Mouse (Mus musculus) intestine, postnatal 0 days (tissue): ENCODE measurements around the gene Cnih3. TPM values are rescaled to one million over a fixed set of nuclear protein-coding genes. Genes with fewer than 3 reads are reported as not detected.

Experiments
- ATAC-seq: fragments of 200-750 bp; cut with Nextera tagmentation; 2 replicates; pipeline ENCODE4 v1.8.0; 2017; ENCODE audit warnings: mild to moderate bottlenecking, moderate TSS enrichment, moderate library complexity
- H3K27ac ChIP-seq: fragments of 300-500 bp; sonication (generic); 2 replicates; pipeline ENCODE4 v1.5.1; 2014; ENCODE audit warnings: mild to moderate bottlenecking, low read depth, low read length, moderate library complexity
- H3K27me3 ChIP-seq: fragments of 300-500 bp; sonication (generic); replicated peaks from 2 replicates; pipeline ENCODE4 v1.6.1; 2014; ENCODE audit warnings: low read length, mixed read lengths; ENCODE audit not compliant: control insufficient read depth, insufficient read depth
- H3K36me3 ChIP-seq: fragments of 300-500 bp; sonication (generic); 2 replicates; pipeline ENCODE4 v1.6.1; 2014; ENCODE audit warnings: mild to moderate bottlenecking, moderate library complexity; ENCODE audit not compliant: control insufficient read depth, insufficient read depth
- H3K4me1 ChIP-seq: fragments of 300-500 bp; sonication (generic); replicated peaks from 2 replicates; pipeline ENCODE4 v1.6.1; 2014; ENCODE audit warnings: antibody characterized with exemption, low read length, mixed read lengths; ENCODE audit not compliant: control insufficient read depth, insufficient read depth
- H3K4me2 ChIP-seq: fragments of 300-500 bp; sonication (generic); replicated peaks from 2 replicates; pipeline ENCODE4 v1.6.1; 2014; ENCODE audit warnings: low read depth, mild to moderate bottlenecking, moderate library complexity
- H3K4me3 ChIP-seq: fragments of 300-500 bp; sonication (generic); 2 replicates; pipeline ENCODE4 v1.5.1; 2014; ENCODE audit warnings: low read depth, low read length
- H3K9ac ChIP-seq: fragments of 300-500 bp; sonication (generic); 2 replicates; pipeline ENCODE4 v1.6.1; 2014; ENCODE audit warnings: mild to moderate bottlenecking, low read depth, low read length
- H3K9me3 ChIP-seq: fragments of 300-500 bp; sonication (generic); 2 replicates; pipeline ENCODE4 v1.6.1; 2016; ENCODE audit warnings: mixed run types; ENCODE audit not compliant: control insufficient read depth
- CTCF ChIP-seq: sonication (generic); IDR thresholded peaks from 2 replicates; pipeline ENCODE4 v1.5.1; 2016; ENCODE audit warnings: low read depth, mild to moderate bottlenecking, control low read depth, antibody characterized with exemption, moderate library complexity
- WGBS: fragments of 180-500 bp; shearing (Covaris S2); extraction: QIAGEN DNeasy Blood & Tissue Kit; methylation state at CpG from one replicate; pipeline ENCODE4 v1.1.7; 2014; 5-methylcytosine and 5-hydroxymethylcytosine counted together
- polyA plus RNA-seq: library from polyadenylated mRNA; unstranded; fragments of >200 nt; fragmentation: Nextera tagmentation; extraction: Ambion mirVana; gene quantifications from 2 replicates; pipeline ENCODE4 v1.2.1, GENCODE M21; 2015

Cnih3 gene
- polyA plus RNA-seq, 1 experiment from 2014 or later, result 0.13 TPM

GRCm38 (mm10) chr1:181327636-181328420, 24.6 kb upstream of the Cnih3 start:
- Histone ChIP-seq H3K27ac (no peak overlapping the region), H3K9me3 (no peaks in the 10 kb centered on the region), H3K36me3 (no peaks in the 10 kb centered on the region), H3K4me3 (no peak overlapping the region), H3K9ac (no peak overlapping the region), H3K4me1 (no peaks in the 10 kb centered on the region), H3K4me2 (no peak overlapping the region), H3K27me3 (no peaks in the 10 kb centered on the region)
- no peak for ATAC-seq
- 85% methylated on average over 10 of the region's 10 CpGs for WGBS
- TF ChIP-seq CTCF, result no peak

- no peaks in the 10 kb centered on the region for H3K4me1 ChIP-seq
- no peaks in the 10 kb centered on the region for H3K36me3 ChIP-seq
- no peak for TF ChIP-seq CTCF
- no peaks in the 10 kb centered on the region for H3K27me3 ChIP-seq
- WGBS, result 71% methylated on average over 3 of the region's 3 CpGs
- H3K9ac ChIP-seq, result no peak overlapping the region
- no peak overlapping the region for H3K4me2 ChIP-seq
- no peaks in the 10 kb centered on the region for H3K9me3 ChIP-seq
- ATAC-seq, result no peak
- H3K27ac ChIP-seq, result no peak overlapping the region
- H3K4me3 ChIP-seq, result no peak overlapping the region
These were observed 23.3 kb upstream of the Cnih3 start for GRCm38 (mm10) chr1:181329110-181329509.

- Histone ChIP-seq H3K27me3 (no peaks in the 10 kb centered on the region), H3K36me3 (no peaks in the 10 kb centered on the region), H3K27ac (no peak overlapping the region), H3K4me1 (no peaks in the 10 kb centered on the region), H3K9me3 (no peaks in the 10 kb centered on the region), H3K4me3 (no peak overlapping the region), H3K9ac (no peak overlapping the region), H3K4me2 (no peak overlapping the region)
- WGBS, result 41% methylated on average over 2 of the region's 2 CpGs
- no peak for ATAC-seq
- TF ChIP-seq CTCF, result no peak
These were observed 19.8 kb upstream of the Cnih3 start for GRCm38 (mm10) chr1:181332597-181332996.

DNA sequence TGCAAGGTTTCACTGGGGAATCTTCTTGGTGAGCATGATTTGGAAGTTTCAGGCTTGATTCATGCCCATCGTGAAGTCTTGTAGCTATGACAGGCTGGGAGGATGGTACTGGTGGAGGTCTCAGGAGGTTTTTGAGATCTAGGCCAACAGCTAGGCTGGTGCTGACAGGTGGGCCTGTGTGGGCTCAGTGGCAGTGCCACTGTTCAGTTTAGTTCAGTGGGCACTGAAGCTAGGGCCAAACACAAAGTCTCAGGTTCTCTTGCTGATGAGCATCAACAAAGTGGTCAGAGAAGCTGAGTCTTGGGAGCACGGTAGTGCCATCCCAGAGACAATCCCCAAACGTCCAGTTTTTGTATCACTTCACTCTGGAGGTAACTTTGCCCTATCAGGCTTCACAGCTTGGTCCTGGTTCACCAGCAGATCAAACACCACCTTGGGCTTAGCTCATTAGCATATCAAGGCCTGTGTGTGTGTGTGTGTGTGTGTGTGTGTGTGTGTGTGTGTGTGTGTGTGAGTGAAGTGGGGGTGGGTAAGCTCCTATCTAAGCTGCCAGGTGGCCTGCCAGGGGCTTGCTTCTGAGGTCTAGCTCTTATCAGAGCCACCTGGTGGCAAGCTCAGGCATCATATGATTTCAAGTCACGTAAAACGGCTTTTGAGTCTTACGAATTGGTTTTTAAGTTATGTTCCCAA, 18.0 kb upstream of the Cnih3 start:
- H3K36me3 ChIP-seq, result no peaks in the 10 kb centered on the region
- no peaks in the 10 kb centered on the region for H3K4me1 ChIP-seq
- H3K9ac ChIP-seq, result no peak overlapping the region
- no peak for ATAC-seq
- H3K4me2 ChIP-seq, result no peak overlapping the region
- no peaks in the 10 kb centered on the region for H3K9me3 ChIP-seq
- H3K27me3 ChIP-seq, result no peaks in the 10 kb centered on the region
- H3K4me3 ChIP-seq, result no peak overlapping the region
- no peak overlapping the region for H3K27ac ChIP-seq
- WGBS, result 87% methylated on average over 6 of the region's 6 CpGs
- no peak for TF ChIP-seq CTCF

DNA sequence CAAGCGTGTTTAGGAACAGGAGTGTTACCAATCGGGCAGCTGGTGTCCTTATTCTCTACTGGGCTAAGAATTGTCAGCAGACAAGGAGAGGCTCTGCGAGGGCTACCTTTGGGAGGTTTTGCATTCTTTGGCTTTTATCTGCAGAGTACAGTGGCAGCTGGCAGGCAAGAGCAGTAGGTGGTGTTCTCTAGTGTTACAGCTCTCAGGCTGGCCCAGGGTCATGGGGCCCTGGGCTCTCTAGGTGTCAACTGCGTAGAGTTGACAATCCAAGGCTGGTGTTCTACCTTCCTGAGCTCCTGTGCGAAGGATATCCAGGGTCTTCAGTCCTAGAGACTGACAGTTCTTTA, 17.4 kb upstream of the Cnih3 start:
- ATAC-seq, result no peak
- TF ChIP-seq CTCF, result no peak
- 89% methylated on average over 5 of the region's 5 CpGs for WGBS
- Histone ChIP-seq H3K4me2 (no peak overlapping the region), H3K9ac (no peak overlapping the region), H3K9me3 (no peaks in the 10 kb centered on the region), H3K36me3 (no peaks in the 10 kb centered on the region), H3K27ac (no peak overlapping the region), H3K27me3 (no peaks in the 10 kb centered on the region), H3K4me1 (no peaks in the 10 kb centered on the region), H3K4me3 (no peak overlapping the region)

- Histone ChIP-seq H3K4me3 (no peak overlapping the region), H3K4me2 (no peak overlapping the region), H3K27me3 (no peaks in the 10 kb centered on the region), H3K4me1 (no peaks in the 10 kb centered on the region), H3K9ac (no peak overlapping the region), H3K9me3 (no peaks in the 10 kb centered on the region), H3K36me3 (no peaks in the 10 kb centered on the region), H3K27ac (no peak overlapping the region)
- no peak for TF ChIP-seq CTCF
- no peak for ATAC-seq
- 98% methylated on average over 4 of the region's 4 CpGs for WGBS
These were observed 17.0 kb upstream of the Cnih3 start for GRCm38 (mm10) chr1:181335388-181335787.
